Mouse (Mus musculus) MEL (cell line): ENCODE data around the gene Khk. TPM values are rescaled to one million over a fixed set of nuclear protein-coding genes. Genes with fewer than 3 reads are reported as not detected.

Source experiments
- DNase-seq: peaks from one replicate; pipeline ENCODE4 v3.0.0; 2011; ENCODE audit warnings: low read depth, low spot score
- H3K27ac ChIP-seq: 2 replicates; pipeline ENCODE4 v1.5.1; 2012; ENCODE audit warnings: low read depth, mild to moderate bottlenecking, control low read depth, low read length, moderate library complexity; ENCODE audit not compliant: control insufficient read depth
- H3K27me3 ChIP-seq, 2 experiments: fragments of 150-350 bp in 1 of 2; sonication (generic) in 1 of 2; 2 replicates each; pipeline ENCODE4 v1.6.1; 2012; ENCODE audit warnings: low read length in 2 of 2, mild to moderate bottlenecking in 2 of 2, improper control_type of control experiment in 1 of 2, moderate library complexity in 1 of 2; ENCODE audit not compliant: insufficient read depth in 2 of 2, control insufficient read depth in 1 of 2
- H3K36me3 ChIP-seq, 2 experiments: 2 replicates each; pipeline ENCODE4 v1.6.1; 2012 to 2014; ENCODE audit warnings: low read length in 2 of 2, improper control_type of control experiment in 1 of 2, inconsistent platforms in 1 of 2, mild to moderate bottlenecking in 1 of 2; ENCODE audit not compliant: insufficient read depth in 2 of 2, control insufficient read depth in 1 of 2
- H3K4me1 ChIP-seq, 2 experiments: fragments of 150-350 bp in 1 of 2; sonication (generic) in 1 of 2; 2 replicates each; pipeline ENCODE4 v1.6.1; 2012; ENCODE audit warnings: low read length in 2 of 2, improper control_type of control experiment in 1 of 2, mild to moderate bottlenecking in 1 of 2; ENCODE audit not compliant: insufficient read depth in 2 of 2, control insufficient read depth in 1 of 2
- H3K4me3 ChIP-seq, 2 experiments: fragments of 150-350 bp in 1 of 2; sonication (generic) in 1 of 2; 2 replicates each; pipeline ENCODE4 v1.5.1; 2012; ENCODE audit warnings: low read depth in 2 of 2, low read length in 2 of 2, mild to moderate bottlenecking in 2 of 2, moderate library complexity in 2 of 2, control low read depth in 1 of 2, improper control_type of control experiment in 1 of 2; ENCODE audit not compliant: control insufficient read depth in 1 of 2, insufficient read depth in 1 of 2
- H3K79me2 ChIP-seq: 2 replicates; pipeline ENCODE4 v1.6.1; 2012; ENCODE audit warnings: mild to moderate bottlenecking, low read length, moderate library complexity; ENCODE audit not compliant: control insufficient read depth, poor library complexity, insufficient read depth
- H3K9ac ChIP-seq: 2 replicates; pipeline ENCODE4 v1.6.1; 2012; ENCODE audit warnings: low read depth, mild to moderate bottlenecking, control low read depth, low read length, moderate library complexity; ENCODE audit not compliant: control insufficient read depth, poor library complexity, severe bottlenecking
- H3K9me3 ChIP-seq: fragments of 150-350 bp; sonication (generic); replicated peaks from 2 replicates; pipeline ENCODE4 v1.6.1; 2012; ENCODE audit warnings: mild to moderate bottlenecking, low read length, improper control_type of control experiment, moderate library complexity; ENCODE audit not compliant: insufficient read depth
- BHLHE40 ChIP-seq: IDR thresholded peaks from 2 replicates; pipeline ENCODE4 v1.6.1; 2012; ENCODE audit warnings: low read depth, mild to moderate bottlenecking, inconsistent platforms, low read length, improper control_type of control experiment, borderline replicate concordance
- CHD2 ChIP-seq: IDR thresholded peaks from 2 replicates; pipeline ENCODE4 v1.6.1; 2011; ENCODE audit warnings: low read length, improper control_type of control experiment
- CTCF ChIP-seq, 3 experiments: IDR thresholded peaks in 2 of 3; conservative IDR thresholded peaks in 1 of 3; 2 replicates each; pipeline ENCODE4 v1.5.1; 2011 to 2012; ENCODE audit warnings: low read length in 3 of 3, low read depth in 2 of 3, mild to moderate bottlenecking in 2 of 3, improper control_type of control experiment in 1 of 3, inconsistent platforms in 1 of 3, mixed read lengths in 1 of 3, moderate library complexity in 1 of 3; ENCODE audit not compliant: control insufficient read depth in 1 of 3, insufficient read depth in 1 of 3, poor library complexity in 1 of 3, severe bottlenecking in 1 of 3
- E2F4 ChIP-seq: IDR thresholded peaks from 2 replicates; pipeline ENCODE4 v1.6.1; 2011; ENCODE audit warnings: low read depth, low read length, improper control_type of control experiment, borderline replicate concordance
- ELF1 ChIP-seq: IDR thresholded peaks from 2 replicates; pipeline ENCODE4 v1.6.1; 2014; ENCODE audit warnings: low read depth, mild to moderate bottlenecking, inconsistent platforms, low read length, improper control_type of control experiment, moderate library complexity
- ETS1 ChIP-seq: IDR thresholded peaks from 2 replicates; pipeline ENCODE4 v1.6.1; 2012; ENCODE audit warnings: low read depth, mild to moderate bottlenecking, inconsistent platforms, low read length, improper control_type of control experiment, moderate library complexity
- HCFC1 ChIP-seq: IDR thresholded peaks from 2 replicates; pipeline ENCODE4 v1.6.1; 2012; ENCODE audit warnings: low read depth, mild to moderate bottlenecking, inconsistent platforms, low read length, improper control_type of control experiment, moderate library complexity
- KAT2A ChIP-seq: conservative IDR thresholded peaks from 2 replicates; pipeline ENCODE4 v1.6.1; 2012; ENCODE audit warnings: low read depth, low read length, improper control_type of control experiment, inconsistent platforms
- MAFK ChIP-seq: IDR thresholded peaks from 2 replicates; pipeline ENCODE4 v1.6.1; 2011; ENCODE audit warnings: low read depth, mild to moderate bottlenecking, low read length, improper control_type of control experiment, borderline replicate concordance
- MAX ChIP-seq: IDR thresholded peaks from 2 replicates; pipeline ENCODE4 v1.6.1; 2011; ENCODE audit warnings: low read length, improper control_type of control experiment
- MEF2A ChIP-seq: IDR thresholded peaks from 2 replicates; pipeline ENCODE4 v1.6.1; 2014; ENCODE audit warnings: low read depth, mild to moderate bottlenecking, inconsistent platforms, low read length, improper control_type of control experiment; ENCODE audit not compliant: poor library complexity, insufficient replicate concordance, severe bottlenecking; ENCODE audit errors: extremely low read depth
- MYC ChIP-seq: IDR thresholded peaks from 2 replicates; pipeline ENCODE4 v1.6.1; 2011; ENCODE audit warnings: low read depth, mild to moderate bottlenecking, low read length, improper control_type of control experiment, moderate library complexity
- POLR2A ChIP-seq, 2 experiments: IDR thresholded peaks; 2 replicates each; pipeline ENCODE4 v1.6.1; 2011 to 2012; ENCODE audit warnings: low read length in 2 of 2, mild to moderate bottlenecking in 2 of 2, control low read depth in 1 of 2, improper control_type of control experiment in 1 of 2, low read depth in 1 of 2, moderate library complexity in 1 of 2; ENCODE audit not compliant: control insufficient read depth in 1 of 2, insufficient read depth in 1 of 2, poor library complexity in 1 of 2
- POLR2AphosphoS2 ChIP-seq: IDR thresholded peaks from 2 replicates; pipeline ENCODE4 v1.6.1; 2011; ENCODE audit warnings: low read length, improper control_type of control experiment
- POLR2AphosphoS5 ChIP-seq: IDR thresholded peaks from 2 replicates; pipeline ENCODE4 v1.6.1; 2012; ENCODE audit warnings: low read depth, borderline replicate concordance, mild to moderate bottlenecking, inconsistent platforms, low read length, moderate library complexity, mixed read lengths
- RAD21 ChIP-seq: IDR thresholded peaks from 2 replicates; pipeline ENCODE4 v1.6.1; 2011; ENCODE audit warnings: mild to moderate bottlenecking, low read depth, low read length, improper control_type of control experiment
- SIN3A ChIP-seq: IDR thresholded peaks from 2 replicates; pipeline ENCODE4 v1.6.1; 2012; ENCODE audit warnings: low read length, improper control_type of control experiment, inconsistent platforms
- TAL1 ChIP-seq: IDR thresholded peaks from 2 replicates; pipeline ENCODE4 v1.6.1; 2012; ENCODE audit warnings: mild to moderate bottlenecking, inconsistent platforms, low read length, moderate library complexity, mixed read lengths
- TBP ChIP-seq: IDR thresholded peaks from 2 replicates; pipeline ENCODE4 v1.8.0; 2011; ENCODE audit warnings: low read depth, low read length, improper control_type of control experiment
- UBTF ChIP-seq: IDR thresholded peaks from 2 replicates; pipeline ENCODE4 v1.6.1; 2012; ENCODE audit warnings: low read depth, mild to moderate bottlenecking, inconsistent platforms, low read length, improper control_type of control experiment, moderate library complexity, borderline replicate concordance; ENCODE audit not compliant: insufficient read depth
- USF2 ChIP-seq, 2 experiments: IDR thresholded peaks; 2 replicates each; pipeline ENCODE4 v1.6.1; 2011 to 2012; ENCODE audit warnings: improper control_type of control experiment in 2 of 2, low read length in 2 of 2, borderline replicate concordance in 1 of 2, inconsistent platforms in 1 of 2, low read depth in 1 of 2, mild to moderate bottlenecking in 1 of 2; ENCODE audit not compliant: insufficient read depth in 1 of 2
- ZKSCAN1 ChIP-seq: IDR thresholded peaks from 2 replicates; pipeline ENCODE4 v1.6.1; 2012; ENCODE audit warnings: low read depth, mild to moderate bottlenecking, inconsistent platforms, low read length, improper control_type of control experiment, moderate library complexity
- ZNF384 ChIP-seq: IDR thresholded peaks from 2 replicates; pipeline ENCODE4 v1.6.1; 2012; ENCODE audit warnings: low read depth, mild to moderate bottlenecking, inconsistent platforms, low read length, improper control_type of control experiment
- polyA plus RNA-seq, 2 experiments: library from polyadenylated mRNA; stranded (reverse) in 1 of 2; unstranded in 1 of 2; fragments of >175 nt in 1 of 2; fragments of >200 nt in 1 of 2; gene quantifications; 2 replicates each; pipeline versions ENCODE4 v1.2.1 to v1.2.4; 2012; ENCODE audit warnings: low replicate concordance in 2 of 2, low read depth in 1 of 2; ENCODE audit not compliant: insufficient read length in 2 of 2, insufficient read depth in 1 of 2, missing spikeins in 1 of 2
- total RNA-seq: library from RNA; depleted of rRNA; stranded (reverse); fragments of 300-350 nt; gene quantifications from 2 replicates; pipeline ENCODE4 v1.2.3, GENCODE M21; 2012

Gene Khk
- total and polyA plus RNA-seq, 3 experiments: 308 to 461 TPM; not detected in 1

GRCm38 (mm10) chr5:30926073-30926472 is 4.8 kb downstream of the Khk start:
- Histone ChIP-seq H3K36me3 (peaks cover 0 to 2% of the 10 kb centered on the region in 2 experiments; a peak in 1 of 4 replicates), H3K9me3 (no peaks in the 10 kb centered on the region), H3K79me2 (peaks cover 14% of the 10 kb centered on the region)
- no peak for DNase-seq
- TF ChIP-seq MAFK (no peak), TAL1 (no peak), ELF1 (no peak), ZNF384 (no peak), CTCF (IDR thresholded peaks at IDR 0.05 in 2 of 3, conservative IDR thresholded peaks at IDR 0.05 in 1 of 3; ENCODE audit: control insufficient read depth in 1 of 3, insufficient read depth in 1 of 3, low read depth in 2 of 3, low read length in 3 of 3, poor library complexity in 1 of 3, severe bottlenecking in 1 of 3) (no peak), E2F4 (no peak), POLR2AphosphoS2 (no peak), POLR2A (IDR thresholded peaks at IDR 0.05; ENCODE audit: control insufficient read depth in 1 of 2, insufficient read depth in 1 of 2, low read depth in 1 of 2, low read length in 2 of 2, poor library complexity in 1 of 2) (no peak), SIN3A (no peak), UBTF (no peak), USF2 (IDR thresholded peaks at IDR 0.05; ENCODE audit: borderline replicate concordance in 1 of 2, insufficient read depth in 1 of 2, low read depth in 1 of 2, low read length in 2 of 2) (no peak), MEF2A (no peak), POLR2AphosphoS5 (no peak), CHD2 (no peak)
- TF ChIP-seq, all 39 proteins: peak for 0
- Histone ChIP-seq H3K4me3 (no peak overlapping the region), H3K9ac (no peak overlapping the region), H3K4me1 (peaks cover 5 to 8% of the 10 kb centered on the region in 2 experiments; a peak in 2 of 4 replicates), H3K27ac (no peak overlapping the region), H3K27me3 (no peaks in the 10 kb centered on the region)

GRCm38 (mm10) chr5:30927945-30928529 is 6.8 kb downstream of the Khk start:
- Histone ChIP-seq H3K36me3 (peaks cover 0 to 2% of the 10 kb centered on the region in 2 experiments; a peak in 1 of 4 replicates), H3K4me1 (peaks cover 0 to 7% of the 10 kb centered on the region in 2 experiments; a peak in 1 of 4 replicates), H3K4me3 (no peak overlapping the region), H3K27me3 (no peaks in the 10 kb centered on the region), H3K79me2 (peaks cover 2% of the 10 kb centered on the region; the same call in 1 of the 2 replicates), H3K27ac (no peak overlapping the region), H3K9ac (no peak overlapping the region), H3K9me3 (no peaks in the 10 kb centered on the region)
- TF ChIP-seq MAX (no peak), POLR2AphosphoS5 (no peak), MYC (0 out of 2 replicates have a peak, but pooled peaks have one; percentile 34), ZKSCAN1 (no peak), HCFC1 (peak; percentile 92), UBTF (no peak), KAT2A (peak; percentile 62), MAFK (no peak), TBP (no peak), RAD21 (no peak), MEF2A (no peak), BHLHE40 (no peak), USF2 (IDR thresholded peaks at IDR 0.05; ENCODE audit: borderline replicate concordance in 1 of 2, insufficient read depth in 1 of 2, low read depth in 1 of 2, low read length in 2 of 2) (no peak), ETS1 (no peak)
- DNase-seq: peak; percentile 41
